Mouse (Mus musculus): ENCODE results near the gene Acsbg2.

- TF ChIP-seq CTCF (IDR thresholded peaks at IDR 0.05; ENCODE audit: insufficient read depth, low read length) (no peak), POLR2A (IDR thresholded peaks at IDR 0.05; ENCODE audit: borderline replicate concordance, extremely low read depth, low read depth, low read length) (no peak)
These were observed 47.5 kb downstream of the Acsbg2 start for GRCm38 (mm10) chr17:56826718-56827117.

Measured in lung, adult 2 months (tissue).